Mouse (Mus musculus): Measurements from ENCODE around the gene Arhgap19.

The Arhgap19 gene

DNA sequence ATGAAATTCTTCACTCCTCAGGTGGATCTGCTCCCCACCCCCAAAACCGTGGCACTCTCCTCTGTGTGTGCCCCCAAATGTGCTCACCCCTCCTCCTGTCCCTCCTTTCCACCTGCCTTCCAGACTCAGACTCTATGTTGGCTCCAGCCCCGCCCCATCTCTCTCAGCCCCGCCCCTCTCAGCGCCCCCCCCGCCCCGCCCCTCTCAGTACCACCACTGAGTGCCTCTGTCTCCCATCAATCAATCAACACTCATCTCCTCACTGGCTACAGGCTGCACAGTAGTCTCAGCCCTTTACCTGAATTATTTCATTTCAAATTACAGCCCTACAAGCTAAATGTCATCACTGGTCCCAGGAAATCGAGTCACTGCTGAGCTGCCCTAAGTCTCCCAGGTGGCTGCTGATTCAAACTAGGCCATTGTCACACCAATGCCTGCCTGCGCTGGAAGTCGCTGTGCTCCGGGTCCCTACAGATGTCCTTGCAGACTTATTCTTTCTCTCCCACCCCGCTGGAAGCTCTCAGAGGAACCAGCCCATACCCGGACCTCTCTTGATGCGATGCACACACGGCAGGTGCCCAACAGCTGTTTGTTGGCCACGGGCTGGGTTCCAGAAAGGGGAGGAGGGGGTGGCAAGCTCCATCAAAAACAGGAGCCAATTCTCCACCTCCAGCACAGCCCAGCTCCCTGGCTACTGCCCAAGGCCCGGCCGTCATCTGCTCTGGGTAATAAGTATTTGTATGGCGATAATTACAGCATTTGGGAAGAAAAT lies 64.0 kb downstream of the Arhgap19 start:
- no peak for DNase-seq

DNA sequence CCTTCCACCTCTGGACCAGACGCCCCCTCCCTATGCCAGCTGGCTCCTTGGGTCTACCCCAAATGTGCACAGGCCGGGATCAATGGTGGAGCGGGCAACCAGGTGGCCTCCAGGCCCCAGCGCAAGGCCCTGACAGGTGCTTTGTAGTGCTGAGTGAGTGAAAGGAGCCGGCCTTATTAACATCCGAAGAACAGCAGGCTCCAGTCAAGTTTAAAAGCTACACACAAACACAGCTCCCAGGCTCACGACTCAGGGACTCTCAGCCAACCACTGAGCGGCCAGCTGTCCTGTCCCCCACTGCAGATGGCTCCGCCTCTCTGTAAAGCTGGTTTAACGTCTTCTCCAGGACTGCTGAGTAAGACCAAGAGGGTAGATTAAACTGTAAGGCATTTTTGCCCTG lies 67.2 kb downstream of the Arhgap19 start:
- no peak for DNase-seq

GRCm38 (mm10) chr19:41725491-41725890 lies 76.4 kb downstream of the Arhgap19 start:
- DNase-seq = no peak

- DNase-seq = no peak
These were observed 76.9 kb downstream of the Arhgap19 start for GRCm38 (mm10) chr19:41724831-41725470.

DNA sequence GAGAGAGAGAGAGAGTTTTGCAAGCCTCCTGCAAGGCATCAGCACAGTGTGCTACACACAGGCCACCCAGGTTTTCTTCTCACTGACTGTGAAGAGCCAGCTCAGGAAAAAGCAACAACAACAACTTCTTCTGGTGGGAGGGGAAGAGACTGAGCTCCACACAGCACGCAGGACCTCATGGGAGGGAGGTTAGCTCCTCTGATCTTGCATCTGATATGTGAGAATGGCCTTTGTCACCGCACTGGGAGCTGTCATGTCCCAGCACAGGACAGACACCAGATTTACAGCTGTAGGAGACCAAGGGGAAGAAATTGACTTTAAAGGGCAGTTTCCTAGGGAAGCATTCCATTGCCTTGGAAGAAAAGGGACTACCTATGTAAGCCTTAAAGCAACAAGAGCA lies 78.5 kb downstream of the Arhgap19 start:
- no peak for DNase-seq

DNA sequence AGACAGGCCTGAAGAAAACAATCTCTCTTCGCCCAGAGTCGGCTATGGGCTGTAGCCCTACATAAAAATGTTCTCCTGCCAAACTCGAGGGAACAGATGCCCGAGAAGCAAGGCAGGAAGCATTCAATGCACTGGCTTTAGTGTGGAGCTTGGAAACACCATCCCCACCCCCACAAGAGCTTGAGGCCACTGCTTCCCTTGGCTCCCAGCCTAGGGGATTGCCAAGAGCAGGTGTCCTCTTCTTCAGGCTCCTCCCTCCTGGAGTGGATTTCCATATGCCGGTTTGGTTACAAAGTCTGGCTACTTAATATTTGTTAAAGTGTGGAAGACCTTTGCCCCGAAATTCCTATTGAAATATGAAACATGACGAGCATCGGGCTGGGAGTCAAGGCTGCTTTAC lies 82.4 kb downstream of the Arhgap19 start:
- no peak for DNase-seq
